Mouse (Mus musculus) mature B cell (primary cell): ENCODE results near the gene Slc10a1.

Experiments
- in situ Hi-C: fragments of 300-500 bp; cut with MboI; formaldehyde crosslinking; loops from 2 replicates; pipeline ENCODE4 v1.14.3; 2019

Slc10a1 gene

GRCm38 (mm10) chr12:80928881-80929280 lies 39.6 kb downstream of the Slc10a1 start:
- in situ Hi-C loops: no loop called here

GRCm38 (mm10) chr12:80927518-80927917 lies 41.0 kb downstream of the Slc10a1 start:
- in situ Hi-C loops: no loop called here

- in situ Hi-C loops: no loop called here
Measured at GRCm38 (mm10) chr12:80926550-80926949, 42.0 kb downstream of the Slc10a1 start.

- in situ Hi-C loops: no loop called here
Measured at GRCm38 (mm10) chr12:80925919-80926318, 42.6 kb downstream of the Slc10a1 start.

- in situ Hi-C loops: no loop called here
Measured at GRCm38 (mm10) chr12:80924205-80924604, 44.3 kb downstream of the Slc10a1 start.

GRCm38 (mm10) chr12:80923602-80924001 lies 44.9 kb downstream of the Slc10a1 start:
- in situ Hi-C loops: no loop called here

- in situ Hi-C loops: no loop called here
Measured at GRCm38 (mm10) chr12:80922869-80923268, 45.6 kb downstream of the Slc10a1 start.

GRCm38 (mm10) chr12:80921301-80921700 lies 47.2 kb downstream of the Slc10a1 start:
- in situ Hi-C loops: no loop called here

- in situ Hi-C loops: no loop called here
Measured at GRCm38 (mm10) chr12:80917764-80918163, 50.7 kb downstream of the Slc10a1 start.

GRCm38 (mm10) chr12:80909631-80910030 lies 58.9 kb downstream of the Slc10a1 start:
- in situ Hi-C loops: no loop called here
